Mouse (Mus musculus): ENCODE results near the gene Vsig10l. TPM values are rescaled to one million over a fixed set of nuclear protein-coding genes. Genes with fewer than 3 reads are reported as not detected.

Vsig10l gene
- polyA plus RNA-seq, 1 experiment from 2014 or later, result 3.8 TPM

- Histone ChIP-seq H3K4me3 (no peak overlapping the region), H3K9me3 (peaks cover 12% of the 10 kb centered on the region; the same call in 1 of the 2 replicates), H3K36me3 (no peaks in the 10 kb centered on the region), H3K4me1 (replicated peaks) (peaks cover 4% of the 10 kb centered on the region; the same call in 1 of the 2 replicates), H3K27ac (no peak overlapping the region), H3K27me3 (ENCODE audit: insufficient read depth, poor library complexity, severe bottlenecking) (peaks cover 10% of the 10 kb centered on the region; the same call in 1 of the 2 replicates)
- 13% methylated on average over 21 of the region's 21 CpGs for WGBS
- peak; percentile 45 for DNase-seq (ENCODE audit: low spot score)
Measured at GRCm38 (mm10) chr7:43495343-43496021, 32.5 kb downstream of the Vsig10l start.

- no peaks in the 10 kb centered on the region for H3K9me3 ChIP-seq
- 68% methylated on average over 4 of the region's 4 CpGs for WGBS
- DNase-seq (ENCODE audit: low spot score), result no peak
- no peaks in the 10 kb centered on the region for H3K4me1 ChIP-seq (replicated peaks)
- H3K36me3 ChIP-seq, result no peaks in the 10 kb centered on the region
- H3K27me3 ChIP-seq (ENCODE audit: insufficient read depth, poor library complexity, severe bottlenecking), result no peaks in the 10 kb centered on the region
- H3K4me3 ChIP-seq, result no peak overlapping the region
- H3K27ac ChIP-seq, result no peak overlapping the region
Measured at GRCm38 (mm10) chr7:43511707-43512478, 48.9 kb downstream of the Vsig10l start.

- H3K27ac ChIP-seq, result no peak overlapping the region
- no peak for DNase-seq (ENCODE audit: low spot score)
- no peaks in the 10 kb centered on the region for H3K9me3 ChIP-seq
- no peak overlapping the region for H3K4me3 ChIP-seq
- H3K27me3 ChIP-seq (ENCODE audit: insufficient read depth, poor library complexity, severe bottlenecking), result no peaks in the 10 kb centered on the region
- 83% methylated on average over 4 of the region's 4 CpGs for WGBS
- no peaks in the 10 kb centered on the region for H3K4me1 ChIP-seq (replicated peaks)
- no peaks in the 10 kb centered on the region for H3K36me3 ChIP-seq
Measured at GRCm38 (mm10) chr7:43512519-43512918, 49.6 kb downstream of the Vsig10l start.

GRCm38 (mm10) chr7:43515076-43515475 is 52.1 kb downstream of the Vsig10l start:
- H3K27ac ChIP-seq, result no peak overlapping the region
- no peak overlapping the region for H3K4me3 ChIP-seq
- no peaks in the 10 kb centered on the region for H3K9me3 ChIP-seq
- 87% methylated on average over 5 of the region's 5 CpGs for WGBS
- no peak for DNase-seq (ENCODE audit: low spot score)
- H3K4me1 ChIP-seq (replicated peaks), result no peaks in the 10 kb centered on the region
- H3K36me3 ChIP-seq, result no peaks in the 10 kb centered on the region
- H3K27me3 ChIP-seq (ENCODE audit: insufficient read depth, poor library complexity, severe bottlenecking), result no peaks in the 10 kb centered on the region

GRCm38 (mm10) chr7:43518341-43518740 is 55.4 kb downstream of the Vsig10l start:
- H3K4me3 ChIP-seq, result no peak overlapping the region
- no peak for DNase-seq (ENCODE audit: low spot score)
- no peaks in the 10 kb centered on the region for H3K4me1 ChIP-seq (replicated peaks)
- WGBS, result 87% methylated on average over 15 of the region's 15 CpGs
- H3K36me3 ChIP-seq, result no peaks in the 10 kb centered on the region
- H3K9me3 ChIP-seq, result no peaks in the 10 kb centered on the region
- H3K27me3 ChIP-seq (ENCODE audit: insufficient read depth, poor library complexity, severe bottlenecking), result no peaks in the 10 kb centered on the region
- no peak overlapping the region for H3K27ac ChIP-seq

Other genes starting within 250 kb of the Vsig10l start
- 7.8 and 9.8 TPM in 2 replicates for gene Zfp715, start 149.9 kb upstream of the Vsig10l start, polyA plus RNA-seq (2016; fragmentation: Nextera tagmentation; extraction: Ambion mirVana)
- 0.27 and 0.30 TPM in 2 replicates for gene Siglecf, start 111.8 kb upstream of the Vsig10l start, polyA plus RNA-seq (2016; fragmentation: Nextera tagmentation; extraction: Ambion mirVana)
- gene Siglecg, start 54.9 kb upstream of the Vsig10l start, polyA plus RNA-seq (2016; fragmentation: Nextera tagmentation; extraction: Ambion mirVana), result 0.14 and 0.17 TPM in 2 replicates
- gene Lim2, start 35.5 kb upstream of the Vsig10l start, polyA plus RNA-seq (2016; fragmentation: Nextera tagmentation; extraction: Ambion mirVana), result not detected in 2 replicates
- gene Nkg7, start 26.1 kb upstream of the Vsig10l start, polyA plus RNA-seq (2016; fragmentation: Nextera tagmentation; extraction: Ambion mirVana), result not detected in 2 replicates
- gene Cldnd2, start 22.4 kb upstream of the Vsig10l start, polyA plus RNA-seq (2016; fragmentation: Nextera tagmentation; extraction: Ambion mirVana), result not detected in 2 replicates
- 226 and 249 TPM in 2 replicates for gene Etfb, start 19.1 kb upstream of the Vsig10l start, polyA plus RNA-seq (2016; fragmentation: Nextera tagmentation; extraction: Ambion mirVana)
- 0.47 and 0.51 TPM in 2 replicates for gene Gm45233, start 19.0 kb upstream of the Vsig10l start, polyA plus RNA-seq (2016; fragmentation: Nextera tagmentation; extraction: Ambion mirVana)
- gene Iglon5, start 26.9 kb downstream of the Vsig10l start, polyA plus RNA-seq (2016; fragmentation: Nextera tagmentation; extraction: Ambion mirVana), result 0.80 and 2.2 TPM in 2 replicates
- not detected in 2 replicates for gene 4931406B18Rik, start 42.8 kb downstream of the Vsig10l start, polyA plus RNA-seq (2016; fragmentation: Nextera tagmentation; extraction: Ambion mirVana)
- gene Cd33, start 81.3 kb downstream of the Vsig10l start, polyA plus RNA-seq (2016; fragmentation: Nextera tagmentation; extraction: Ambion mirVana), result 0.61 and 1.2 TPM in 2 replicates
- 5.4 and 6.1 TPM in 2 replicates for gene Zfp658, start 99.1 kb downstream of the Vsig10l start, polyA plus RNA-seq (2016; fragmentation: Nextera tagmentation; extraction: Ambion mirVana)
- 12.7 and 15.7 TPM in 2 replicates for gene Zfp719, start 116.5 kb downstream of the Vsig10l start, polyA plus RNA-seq (2016; fragmentation: Nextera tagmentation; extraction: Ambion mirVana)
- gene Zfp819, start 144.0 kb downstream of the Vsig10l start, polyA plus RNA-seq (2016; fragmentation: Nextera tagmentation; extraction: Ambion mirVana), result 0.76 and 1.1 TPM in 2 replicates
- not detected in 2 replicates for gene Ceacam18, start 171.6 kb downstream of the Vsig10l start, polyA plus RNA-seq (2016; fragmentation: Nextera tagmentation; extraction: Ambion mirVana)
- gene Siglece, start 197.0 kb downstream of the Vsig10l start, polyA plus RNA-seq (2016; fragmentation: Nextera tagmentation; extraction: Ambion mirVana), result 0.36 and 0.52 TPM in 2 replicates
- 17.5 and 19.1 TPM in 2 replicates for gene Ctu1, start 208.9 kb downstream of the Vsig10l start, polyA plus RNA-seq (2016; fragmentation: Nextera tagmentation; extraction: Ambion mirVana)
- not detected in 2 replicates for gene Klk14, start 227.3 kb downstream of the Vsig10l start, polyA plus RNA-seq (2016; fragmentation: Nextera tagmentation; extraction: Ambion mirVana)
- 0.24 and 0.31 TPM in 2 replicates for gene Klk13, start 249.4 kb downstream of the Vsig10l start, polyA plus RNA-seq (2016; fragmentation: Nextera tagmentation; extraction: Ambion mirVana)